Mouse (Mus musculus) embryonic stem cell, embryonic (primary cell): ENCODE data around the gene Lrp5.

Source experiments
- CTCF ChIA-PET, 4 experiments: fragments of 300-600 bp in 2 of 4; fragments of 350-600 bp in 2 of 4; sonication (Branson Sonifier 250); formaldehyde crosslinking; loops; one replicate each; lab custom pipeline; 2022; ENCODE audit warnings: inconsistent platforms in 2 of 4; lab: Charles Lee
- POLR2A ChIA-PET, 4 experiments: fragments of 300-600 bp in 2 of 4; fragments of 350-600 bp in 2 of 4; sonication (Branson Sonifier 250); formaldehyde crosslinking; loops; one replicate each; lab custom pipeline; 2022; ENCODE audit warnings: antibody characterized with exemption in 4 of 4, inconsistent platforms in 1 of 4; lab: Charles Lee

The Lrp5 gene

GRCm38 (mm10) chr19:3550101-3550500 is 136.3 kb downstream of the Lrp5 start:
- ChIA-PET POLR2A (interaction anchor here (0.7 to 65.2 kb wide), 6 partner anchors 12 to 23 kb away, joined by 3 to 1508 read pairs (median 8); partner anchors contain the start of gene Ppp6r3 (in 1 of the 4)), CTCF (interaction anchor here in 1 of 4 experiments (0.6 kb wide), 1 partner anchor 30 kb away, joined by 3 read pairs; no protein-coding TSS in a partner anchor)

GRCm38 (mm10) chr19:3549263-3549662 is 137.1 kb downstream of the Lrp5 start:
- CTCF ChIA-PET = interaction anchor here in 2 of 4 experiments (0.6 to 0.7 kb wide), 2 partner anchors 29 to 131 kb away, joined by 3 to 8 read pairs; no protein-coding TSS in a partner anchor
- POLR2A ChIA-PET = interaction anchor here in 3 of 4 experiments (0.6 to 65.2 kb wide), 6 partner anchors 8 to 214 kb away, joined by 3 to 1508 read pairs (median 8); partner anchors contain the start of gene Ppp6r3 (in 1 of the 3)

GRCm38 (mm10) chr19:3548311-3548710 is 138.1 kb downstream of the Lrp5 start:
- ChIA-PET POLR2A (interaction anchor here in 2 of 4 experiments (0.6 to 65.2 kb wide), 5 partner anchors 14 to 226 kb away, joined by 3 to 1508 read pairs (median 120); partner anchors contain the start of genes Ppp6r3 (in 2 of the 2) and Cpt1a (in 1 of the 2)), CTCF (interaction anchor here in 3 of 4 experiments (0.6 to 1.0 kb wide), 7 partner anchors 15 to 310 kb away, joined by 3 to 7 read pairs (median 3); partner anchors contain the start of gene Ppp6r3 (in 1 of the 3))

- ChIA-PET CTCF (interaction anchor here in 2 of 4 experiments (0.6 to 1.1 kb wide), 4 partner anchors 27 to 765 kb away, joined by 3 to 5 read pairs (median 3); no protein-coding TSS in a partner anchor), POLR2A (interaction anchor here (0.6 to 65.2 kb wide), 16 partner anchors 8 to 163 kb away, joined by 3 to 1508 read pairs (median 5); partner anchors contain the start of genes 1810055G02Rik (in 2 of the 4) and Ppp6r3 (in 2 of the 4))
Observed at GRCm38 (mm10) chr19:3544995-3545394, 141.4 kb downstream of the Lrp5 start.

GRCm38 (mm10) chr19:3542591-3542990 is 143.8 kb downstream of the Lrp5 start:
- ChIA-PET CTCF (no interaction called here), POLR2A (interaction anchor here in 3 of 4 experiments (1.9 to 65.2 kb wide), 4 partner anchors 8 to 19 kb away, joined by 8 to 1508 read pairs (median 814); partner anchors contain the start of gene Ppp6r3 (in 1 of the 3))

- CTCF ChIA-PET = no interaction called here
Observed at GRCm38 (mm10) chr19:3540997-3541396, 145.4 kb downstream of the Lrp5 start.

GRCm38 (mm10) chr19:3540254-3540653 is 146.1 kb downstream of the Lrp5 start:
- POLR2A ChIA-PET = interaction anchor here in 2 of 4 experiments (0.9 to 65.2 kb wide), 7 partner anchors 5 to 168 kb away, joined by 3 to 1508 read pairs (median 5); partner anchors contain the start of genes Ppp6r3 (in 2 of the 2) and 1810055G02Rik (in 1 of the 2)
- CTCF ChIA-PET = no interaction called here

More at GRCm38 (mm10) chr19:3540997-3541396, 145.4 kb downstream of the Lrp5 start:
- POLR2A ChIA-PET = interaction anchor here in 2 of 4 experiments (0.7 to 65.2 kb wide), 9 partner anchors 6 to 167 kb away, joined by 3 to 1508 read pairs (median 4); partner anchors contain the start of genes Ppp6r3 (in 2 of the 2) and 1810055G02Rik (in 1 of the 2)

GRCm38 (mm10) chr19:3539456-3539855 is 146.9 kb downstream of the Lrp5 start:
- POLR2A ChIA-PET = interaction anchor here in 2 of 4 experiments (0.5 to 65.2 kb wide), 5 partner anchors 5 to 312 kb away, joined by 3 to 1508 read pairs (median 5); partner anchors contain the start of genes Chka (in 1 of the 2) and Ppp6r3 (in 1 of the 2)
- CTCF ChIA-PET = no interaction called here

GRCm38 (mm10) chr19:3537658-3538057 is 148.7 kb downstream of the Lrp5 start:
- ChIA-PET POLR2A (interaction anchor here in 2 of 4 experiments (0.6 to 65.2 kb wide), 10 partner anchors 3 to 504 kb away, joined by 3 to 1508 read pairs (median 3); partner anchors contain the start of gene Ppp6r3 (in 2 of the 2)), CTCF (interaction anchor here in 1 of 4 experiments (0.5 kb wide), 1 partner anchor 44 kb away, joined by 3 read pairs; no protein-coding TSS in a partner anchor)

GRCm38 (mm10) chr19:3534945-3535344 is 151.4 kb downstream of the Lrp5 start:
- ChIA-PET CTCF (interaction anchor here in 1 of 4 experiments (0.6 kb wide), 1 partner anchor 253 kb away, joined by 3 read pairs; no protein-coding TSS in a partner anchor), POLR2A (interaction anchor here in 2 of 4 experiments (0.5 to 65.2 kb wide), 21 partner anchors 0 to 395 kb away, joined by 3 to 1508 read pairs (median 10); partner anchors contain the start of genes 1810055G02Rik (in 2 of the 2), Ppp6r3 (in 2 of the 2) and Tesmin (in 1 of the 2))
